Mouse (Mus musculus) neural tube, embryonic 14.5 days (tissue): ENCODE data around the gene 1110008P14Rik. TPM values are rescaled to one million over a fixed set of nuclear protein-coding genes. Genes with fewer than 3 reads are reported as not detected.

ENCODE experiments used
- ATAC-seq: fragments of 200-750 bp; cut with Nextera tagmentation; 2 replicates; pipeline ENCODE4 v1.8.0; 2017; ENCODE audit warnings: low read depth, mild to moderate bottlenecking, moderate TSS enrichment, moderate library complexity
- H3K27ac ChIP-seq: fragments of 300-500 bp; sonication (generic); 2 replicates; pipeline ENCODE4 v1.5.1; 2014; ENCODE audit warnings: low read depth, mild to moderate bottlenecking, control low read depth, low read length, moderate library complexity, mixed read lengths
- H3K27me3 ChIP-seq: fragments of 300-500 bp; sonication (generic); 2 replicates; pipeline ENCODE4 v1.6.1; 2014; ENCODE audit warnings: low read length; ENCODE audit not compliant: control insufficient read depth, insufficient read depth
- H3K36me3 ChIP-seq: fragments of 300-500 bp; sonication (generic); 2 replicates; pipeline ENCODE4 v1.6.1; 2014; ENCODE audit warnings: low read length, mixed read lengths; ENCODE audit not compliant: control insufficient read depth, insufficient read depth
- H3K4me1 ChIP-seq: fragments of 300-500 bp; sonication (generic); 2 replicates; pipeline ENCODE4 v1.6.1; 2014; ENCODE audit warnings: low read length; ENCODE audit not compliant: control insufficient read depth, insufficient read depth
- H3K4me2 ChIP-seq: fragments of 300-500 bp; sonication (generic); 2 replicates; pipeline ENCODE4 v1.6.1; 2014; ENCODE audit warnings: mild to moderate bottlenecking, low read depth, low read length, control low read depth
- H3K4me3 ChIP-seq: fragments of 300-500 bp; sonication (generic); 2 replicates; pipeline ENCODE4 v1.5.1; 2014; ENCODE audit warnings: low read depth, low read length, control low read depth, mixed read lengths
- H3K9ac ChIP-seq: fragments of 300-500 bp; sonication (generic); replicated peaks from 2 replicates; pipeline ENCODE4 v1.6.1; 2014; ENCODE audit warnings: low read depth, mild to moderate bottlenecking, control low read depth, low read length, mixed read lengths
- H3K9me3 ChIP-seq: fragments of 300-500 bp; sonication (generic); 2 replicates; pipeline ENCODE4 v1.6.1; 2016; ENCODE audit warnings: low read length; ENCODE audit not compliant: control insufficient read depth
- WGBS: fragments of 180-500 bp; shearing (Covaris S2); extraction: QIAGEN DNeasy Blood & Tissue Kit; methylation state at CpG from one replicate; pipeline ENCODE4 v1.1.7; 2014; 5-methylcytosine and 5-hydroxymethylcytosine counted together
- polyA plus RNA-seq: library from polyadenylated mRNA; unstranded; fragments of >200 nt; fragmentation: Nextera tagmentation; extraction: Ambion mirVana; gene quantifications from 2 replicates; pipeline ENCODE4 v1.2.1, GENCODE M21; 2014

1110008P14Rik gene
- polyA plus RNA-seq, 1 experiment from 2014 or later: 198 TPM

- H3K27ac ChIP-seq: no peak overlapping the region
- no peaks in the 10 kb centered on the region for H3K27me3 ChIP-seq
- WGBS: 4% methylated on average over 13 of the region's 13 CpGs
- no peaks in the 10 kb centered on the region for H3K4me1 ChIP-seq
- no peak for ATAC-seq
- no peak overlapping the region for H3K4me2 ChIP-seq
- no peak overlapping the region for H3K4me3 ChIP-seq
- H3K9ac ChIP-seq: no peak overlapping the region
- H3K9me3 ChIP-seq: no peaks in the 10 kb centered on the region
- H3K36me3 ChIP-seq: peaks cover 14% of the 10 kb centered on the region; the same call in 1 of the 2 replicates
Observed at GRCm38 (mm10) chr2:32328911-32329460, 52.8 kb downstream of the 1110008P14Rik start.

GRCm38 (mm10) chr2:32327200-32327599 is 54.5 kb downstream of the 1110008P14Rik start:
- WGBS: 75% methylated on average over 4 of the region's 4 CpGs
- Histone ChIP-seq H3K4me2 (no peak overlapping the region), H3K27ac (no peak overlapping the region), H3K9me3 (no peaks in the 10 kb centered on the region), H3K4me3 (no peak overlapping the region), H3K4me1 (peaks cover 7% of the 10 kb centered on the region; the same call in 1 of the 2 replicates), H3K9ac (no peak overlapping the region), H3K27me3 (no peaks in the 10 kb centered on the region), H3K36me3 (peaks cover 4% of the 10 kb centered on the region; the same call in 1 of the 2 replicates)
- ATAC-seq: no peak

Other genes starting within 250 kb of the 1110008P14Rik start
- 101 and 118 TPM in 2 replicates for gene Prrc2b, start 230.9 kb downstream of the 1110008P14Rik start, polyA plus RNA-seq
- gene Pomt1, start 145.3 kb downstream of the 1110008P14Rik start, polyA plus RNA-seq: 28.2 and 30.4 TPM in 2 replicates
- gene Uck1, start 121.8 kb downstream of the 1110008P14Rik start, polyA plus RNA-seq: 79.3 and 91.7 TPM in 2 replicates
- gene Golga2, start 94.6 kb downstream of the 1110008P14Rik start, polyA plus RNA-seq: 25.4 and 31.7 TPM in 2 replicates
- gene Swi5, start 93.9 kb downstream of the 1110008P14Rik start, polyA plus RNA-seq: 140 and 288 TPM in 2 replicates
- gene Ciz1, start 29.6 kb downstream of the 1110008P14Rik start, polyA plus RNA-seq: 47.7 and 48.3 TPM in 2 replicates
- gene Dnm1, start 28.6 kb downstream of the 1110008P14Rik start, polyA plus RNA-seq: 102 and 146 TPM in 2 replicates
- 0.35 and 0.40 TPM in 2 replicates for gene Lcn2, start 6.3 kb upstream of the 1110008P14Rik start, polyA plus RNA-seq
- gene Ptges2, start 14.0 kb upstream of the 1110008P14Rik start, polyA plus RNA-seq: 58.1 and 65.9 TPM in 2 replicates
- gene Naif1, start 68.5 kb upstream of the 1110008P14Rik start, polyA plus RNA-seq: 4.9 and 5.4 TPM in 2 replicates
- 39.8 and 43.6 TPM in 2 replicates for gene Slc25a25, start 69.5 kb upstream of the 1110008P14Rik start, polyA plus RNA-seq
- gene Fam102a, start 153.4 kb upstream of the 1110008P14Rik start, polyA plus RNA-seq: 6.7 and 7.3 TPM in 2 replicates
- gene Dpm2, start 188.9 kb upstream of the 1110008P14Rik start, polyA plus RNA-seq: 143 and 157 TPM in 2 replicates
- 12.4 and 17.1 TPM in 2 replicates for gene Pip5kl1, start 192.9 kb upstream of the 1110008P14Rik start, polyA plus RNA-seq
- gene 9430097D07Rik, start 193.7 kb upstream of the 1110008P14Rik start, polyA plus RNA-seq: 0.98 and 1.2 TPM in 2 replicates
- 30.4 and 35.1 TPM in 2 replicates for gene St6galnac4, start 205.2 kb upstream of the 1110008P14Rik start, polyA plus RNA-seq
- gene St6galnac6, start 217.8 kb upstream of the 1110008P14Rik start, polyA plus RNA-seq: 5.2 and 5.4 TPM in 2 replicates
- 78.6 and 85.0 TPM in 2 replicates for gene Ak1, start 239.8 kb upstream of the 1110008P14Rik start, polyA plus RNA-seq